Mouse (Mus musculus) inflammation-experienced regulatory T-cells, adult 6 months (primary cell): Measurements from ENCODE around the gene Mnt. TPM values are rescaled to one million over a fixed set of nuclear protein-coding genes. Genes with fewer than 3 reads are reported as not detected.

Experiments
- polyA plus RNA-seq, 3 experiments: library from polyadenylated mRNA; unstranded; fragments of 100-300 nt; shearing (Covaris generic); gene quantifications; one replicate each; pipeline ENCODE4 v1.2.1; 2017

Mnt gene
- polyA plus RNA-seq, 3 experiments from 2014 or later = 4.8 to 6.5 (median 6.3) TPM

Other genes with a start within 250 kb of the Mnt start
- gene Rap1gap2, start 220.0 kb upstream of the Mnt start, polyA plus RNA-seq = 10 to 100 TPM in 1 of 3 experiments, 1 to 10 TPM in 1, under 1 TPM in 1; 0.63 to 11.9 (median 1.6) TPM
- not detected for gene Ccdc92b, start 211.3 kb upstream of the Mnt start, polyA plus RNA-seq
- 10 to 100 TPM in 2 of 3 experiments, 1 to 10 TPM in 1; 5.9 to 11.2 (median 10.1) TPM for gene Cluh, start 181.4 kb upstream of the Mnt start, polyA plus RNA-seq
- gene Pafah1b1, start 106.2 kb upstream of the Mnt start, polyA plus RNA-seq = 10 to 100 TPM; 79.4 to 92.1 (median 81.5) TPM
- gene Mettl16, start 60.1 kb upstream of the Mnt start, polyA plus RNA-seq = 10 to 100 TPM; 29.2 to 32.2 (median 31.5) TPM
- 1 to 10 TPM; 1.2 to 3.2 (median 2.9) TPM for gene Sgsm2, start 66.1 kb downstream of the Mnt start, polyA plus RNA-seq
- gene Tsr1, start 67.2 kb downstream of the Mnt start, polyA plus RNA-seq = 10 to 100 TPM; 29.2 to 46.3 (median 45.4) TPM
- 10 to 100 TPM; 16.3 to 22.0 (median 18.9) TPM for gene Smg6, start 94.9 kb downstream of the Mnt start, polyA plus RNA-seq
- 1 to 10 TPM; 6.6 to 9.5 (median 8.3) TPM for gene Srr, start 95.0 kb downstream of the Mnt start, polyA plus RNA-seq